Mouse (Mus musculus) erythroblast, embryonic 14.5 days (primary cell): Measurements from ENCODE around the gene Mfsd11.

Experiments used
- GATA1 ChIP-seq: IDR thresholded peaks from 2 replicates; pipeline ENCODE4 v1.6.1; 2012; ENCODE audit warnings: low read length, inconsistent platforms, mixed read lengths
- TAL1 ChIP-seq: IDR thresholded peaks from 3 replicates; pipeline ENCODE4 v1.6.1; 2012; ENCODE audit warnings: low read length, inconsistent platforms, mixed read lengths

- TF ChIP-seq TAL1 = no peak
- TF ChIP-seq GATA1 = no peak
Measured at GRCm38 (mm10) chr11:116905741-116906456, 53.7 kb downstream of the Mfsd11 start.
